Mouse (Mus musculus) ES-Bruce4 (cell line): ENCODE data around the gene Hebp1. TPM values are rescaled to one million over a fixed set of nuclear protein-coding genes. Genes with fewer than 3 reads are reported as not detected.

Source experiments
- H3K27ac ChIP-seq: 2 replicates; pipeline ENCODE4 v1.5.1; 2012; ENCODE audit warnings: low read length, inconsistent platforms; ENCODE audit not compliant: insufficient read depth
- H3K27me3 ChIP-seq: 2 replicates; pipeline ENCODE4 v1.6.1; 2012; ENCODE audit warnings: mild to moderate bottlenecking, low read length, inconsistent platforms; ENCODE audit not compliant: control insufficient read depth, poor library complexity, insufficient read depth, severe bottlenecking
- H3K36me3 ChIP-seq: 2 replicates; pipeline ENCODE4 v1.6.1; 2012; ENCODE audit warnings: inconsistent platforms, mild to moderate bottlenecking, low read length, moderate library complexity; ENCODE audit not compliant: control insufficient read depth, poor library complexity, insufficient read depth, severe bottlenecking
- H3K4me1 ChIP-seq: one replicate; pipeline ENCODE4 v1.8.1; 2011; ENCODE audit warnings: low read length; ENCODE audit not compliant: control insufficient read depth, insufficient read depth
- H3K4me3 ChIP-seq: 2 replicates; pipeline ENCODE4 v1.5.1; 2011; ENCODE audit warnings: low read depth, mild to moderate bottlenecking, low read length
- H3K9ac ChIP-seq: 2 replicates; pipeline ENCODE4 v1.6.1; 2012; ENCODE audit warnings: low read depth, mild to moderate bottlenecking, inconsistent platforms; ENCODE audit not compliant: poor library complexity, severe bottlenecking
- H3K9me3 ChIP-seq: replicated peaks from 2 replicates; pipeline ENCODE4 v1.6.1; 2012; ENCODE audit warnings: mild to moderate bottlenecking, low read length, inconsistent platforms; ENCODE audit not compliant: control insufficient read depth, poor library complexity, insufficient read depth, severe bottlenecking
- CTCF ChIP-seq: IDR thresholded peaks from one replicate; pipeline ENCODE4 v1.8.1; 2011; ENCODE audit warnings: low read depth, low read length
- EP300 ChIP-seq: IDR thresholded peaks from 2 replicates; pipeline ENCODE4 v1.6.1; 2011; ENCODE audit warnings: low read depth, low read length; ENCODE audit not compliant: insufficient read depth
- POLR2A ChIP-seq: IDR thresholded peaks from one replicate; pipeline ENCODE4 v1.8.1; 2011; ENCODE audit warnings: low read length; ENCODE audit not compliant: insufficient read depth
- polyA plus RNA-seq: library from polyadenylated mRNA; stranded (reverse); fragments of >200 nt; gene quantifications from 2 replicates; pipeline ENCODE4 v1.2.4, GENCODE M21; 2011; ENCODE audit warnings: low read depth; ENCODE audit not compliant: missing spikeins, insufficient read depth, insufficient read length

The Hebp1 gene
- polyA plus RNA-seq, 1 experiment = 13.5 TPM

DNA sequence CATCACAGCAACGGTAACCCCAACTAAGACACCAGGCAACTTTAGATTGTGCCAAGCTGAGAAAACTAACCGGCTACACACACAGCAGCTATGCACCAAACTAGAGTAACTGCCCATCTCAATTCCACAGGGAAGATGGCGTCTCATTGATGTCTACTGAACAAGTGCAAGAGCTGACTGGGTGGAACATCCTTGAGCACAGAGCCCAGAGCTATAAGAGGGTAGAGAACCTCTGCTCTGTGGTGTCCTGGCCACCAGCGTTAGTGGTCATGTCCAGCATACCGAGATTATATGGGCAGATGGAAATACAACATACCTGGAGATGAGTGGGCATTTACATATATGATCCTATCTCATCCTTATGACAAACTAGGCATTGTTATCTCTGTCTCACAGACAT is 54.7 kb downstream of the Hebp1 start:
- TF ChIP-seq CTCF = no peak
- TF ChIP-seq EP300 = no peak
- TF ChIP-seq POLR2A = no peak
- Histone ChIP-seq H3K4me3 (no peak overlapping the region), H3K9ac (no peak overlapping the region), H3K27me3 (no peaks in the 10 kb centered on the region), H3K36me3 (no peaks in the 10 kb centered on the region), H3K9me3 (no peaks in the 10 kb centered on the region), H3K27ac (no peak overlapping the region), H3K4me1 (no peaks in the 10 kb centered on the region)

DNA sequence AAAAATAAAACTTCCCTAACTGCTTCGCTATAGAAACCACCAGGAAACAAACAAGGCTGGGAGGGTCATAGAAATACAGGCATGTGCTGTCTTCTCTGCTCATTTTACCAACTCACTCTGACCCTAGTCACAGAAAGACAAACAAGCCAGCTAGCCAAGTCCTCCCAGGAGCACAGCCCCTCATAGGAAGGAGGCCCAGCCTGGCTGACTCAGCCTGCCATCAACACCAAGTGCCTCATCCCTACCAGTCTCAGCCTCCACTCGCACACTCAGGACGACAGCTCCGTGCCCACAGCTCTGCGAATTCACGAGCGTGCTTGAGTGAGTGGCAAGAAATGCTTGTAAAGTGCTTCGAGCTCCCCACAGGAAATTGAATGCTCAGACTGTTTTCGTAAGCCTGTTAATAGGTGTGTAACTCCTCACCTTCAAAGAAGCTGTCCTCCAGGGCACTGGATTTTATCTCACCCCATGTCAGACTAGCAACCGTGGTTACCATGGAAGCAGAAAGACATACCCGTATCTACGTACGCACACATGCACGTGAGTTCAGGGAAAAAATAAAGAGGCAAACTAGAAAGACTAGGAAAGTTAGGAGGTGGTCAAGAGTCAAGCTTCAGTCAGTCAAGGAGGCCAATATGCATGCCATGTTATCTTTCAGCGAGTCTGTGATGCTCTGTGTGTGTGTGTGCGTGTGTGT is 56.2 kb downstream of the Hebp1 start:
- H3K4me1 ChIP-seq = no peaks in the 10 kb centered on the region
- no peak for TF ChIP-seq EP300
- no peak for TF ChIP-seq POLR2A
- TF ChIP-seq CTCF = no peak
- no peaks in the 10 kb centered on the region for H3K36me3 ChIP-seq
- no peaks in the 10 kb centered on the region for H3K27me3 ChIP-seq
- no peak overlapping the region for H3K9ac ChIP-seq
- H3K27ac ChIP-seq = no peak overlapping the region
- H3K4me3 ChIP-seq = no peak overlapping the region
- no peaks in the 10 kb centered on the region for H3K9me3 ChIP-seq

GRCm38 (mm10) chr6:135138746-135139145 is 59.1 kb downstream of the Hebp1 start:
- Histone ChIP-seq H3K27me3 (no peaks in the 10 kb centered on the region), H3K4me3 (no peak overlapping the region), H3K9me3 (no peaks in the 10 kb centered on the region), H3K9ac (no peak overlapping the region), H3K27ac (no peak overlapping the region), H3K4me1 (peaks cover 1% of the 10 kb centered on the region), H3K36me3 (no peaks in the 10 kb centered on the region)
- TF ChIP-seq POLR2A = no peak
- TF ChIP-seq CTCF = no peak
- TF ChIP-seq EP300 = no peak

GRCm38 (mm10) chr6:135138207-135138606 is 59.6 kb downstream of the Hebp1 start:
- no peaks in the 10 kb centered on the region for H3K9me3 ChIP-seq
- no peak overlapping the region for H3K4me3 ChIP-seq
- no peak overlapping the region for H3K27ac ChIP-seq
- H3K36me3 ChIP-seq = no peaks in the 10 kb centered on the region
- no peaks in the 10 kb centered on the region for H3K27me3 ChIP-seq
- TF ChIP-seq POLR2A (no peak), CTCF (no peak), EP300 (no peak)
- H3K4me1 ChIP-seq = peaks cover 1% of the 10 kb centered on the region
- H3K9ac ChIP-seq = no peak overlapping the region

GRCm38 (mm10) chr6:135137736-135138135 is 60.1 kb downstream of the Hebp1 start:
- no peak overlapping the region for H3K4me3 ChIP-seq

GRCm38 (mm10) chr6:135136439-135137161 is 61.2 kb downstream of the Hebp1 start:
- Histone ChIP-seq H3K27ac (no peak overlapping the region), H3K27me3 (no peaks in the 10 kb centered on the region), H3K4me3 (no peak overlapping the region), H3K36me3 (no peaks in the 10 kb centered on the region), H3K4me1 (peaks cover 1% of the 10 kb centered on the region), H3K9me3 (no peaks in the 10 kb centered on the region), H3K9ac (no peak overlapping the region)
- no peak for TF ChIP-seq POLR2A
- TF ChIP-seq CTCF = no peak

More at GRCm38 (mm10) chr6:135137736-135138135, 60.1 kb downstream of the Hebp1 start:
- TF ChIP-seq POLR2A (no peak), EP300 (no peak), CTCF (no peak)
- peaks cover 1% of the 10 kb centered on the region for H3K4me1 ChIP-seq
- no peaks in the 10 kb centered on the region for H3K27me3 ChIP-seq
- no peak overlapping the region for H3K27ac ChIP-seq
- H3K9ac ChIP-seq = no peak overlapping the region
- H3K36me3 ChIP-seq = no peaks in the 10 kb centered on the region
- H3K9me3 ChIP-seq = no peaks in the 10 kb centered on the region
